Mouse (Mus musculus) hindbrain, embryonic 15.5 days (tissue): ENCODE measurements around the gene Gen1. TPM values are rescaled to one million over a fixed set of nuclear protein-coding genes. Genes with fewer than 3 reads are reported as not detected.

Experiments
- ATAC-seq: fragments of 200-750 bp; cut with Nextera tagmentation; 2 replicates; pipeline ENCODE4 v1.8.0; 2017; ENCODE audit warnings: low read depth, moderate number of reproducible peaks, moderate TSS enrichment; ENCODE audit not compliant: low FRiP score
- H3K27ac ChIP-seq: fragments of 300-500 bp; sonication (generic); replicated peaks from 2 replicates; pipeline ENCODE4 v1.5.1; 2015; ENCODE audit warnings: mild to moderate bottlenecking, inconsistent platforms
- H3K27me3 ChIP-seq: fragments of 300-500 bp; sonication (generic); 2 replicates; pipeline ENCODE4 v1.6.1; 2015; ENCODE audit warnings: control low read depth, inconsistent platforms
- H3K36me3 ChIP-seq: fragments of 300-500 bp; sonication (generic); 2 replicates; pipeline ENCODE4 v1.6.1; 2015; ENCODE audit warnings: control low read depth, inconsistent platforms
- H3K4me1 ChIP-seq: fragments of 300-500 bp; sonication (generic); replicated peaks from 2 replicates; pipeline ENCODE4 v1.6.1; 2015; ENCODE audit warnings: control low read depth, inconsistent platforms
- H3K4me2 ChIP-seq: fragments of 300-500 bp; sonication (generic); 2 replicates; pipeline ENCODE4 v1.6.1; 2015; ENCODE audit warnings: moderate library complexity, mild to moderate bottlenecking, inconsistent platforms
- H3K4me3 ChIP-seq: fragments of 300-500 bp; sonication (generic); 2 replicates; pipeline ENCODE4 v1.5.1; 2015; ENCODE audit warnings: mild to moderate bottlenecking, inconsistent platforms
- H3K9ac ChIP-seq: fragments of 300-500 bp; sonication (generic); 2 replicates; pipeline ENCODE4 v1.6.1; 2015; ENCODE audit warnings: inconsistent platforms
- H3K9me3 ChIP-seq: fragments of 300-500 bp; sonication (generic); 2 replicates; pipeline ENCODE4 v1.6.1; 2016; ENCODE audit warnings: control low read depth, inconsistent platforms
- WGBS: fragments of 180-500 bp; shearing (Covaris S2); methylation state at CpG from one replicate; pipeline ENCODE4 v1.1.7; 2015; 5-methylcytosine and 5-hydroxymethylcytosine counted together
- polyA plus RNA-seq: library from polyadenylated mRNA; unstranded; fragments of >200 nt; fragmentation: Nextera tagmentation; extraction: Ambion mirVana; gene quantifications from 2 replicates; pipeline ENCODE4 v1.2.1, GENCODE M21; 2015

Gen1 gene
- polyA plus RNA-seq, 1 experiment from 2014 or later, result 1.8 TPM

GRCm38 (mm10) chr12:11267030-11267429 is 1.4 kb upstream of the Gen1 start:
- H3K27me3 ChIP-seq, result no peaks in the 10 kb centered on the region
- no peaks in the 10 kb centered on the region for H3K36me3 ChIP-seq
- peak overlapping the region; percentile 95 for H3K4me2 ChIP-seq
- WGBS, result 3% methylated on average over 4 of the region's 4 CpGs
- H3K4me3 ChIP-seq, result peak overlapping the region; percentile 97
- H3K9ac ChIP-seq, result peak overlapping the region; percentile 94
- H3K4me1 ChIP-seq, result peaks cover 38% of the 10 kb centered on the region
- H3K9me3 ChIP-seq, result no peaks in the 10 kb centered on the region
- no peak for ATAC-seq
- no peak overlapping the region for H3K27ac ChIP-seq

- ATAC-seq, result peak; percentile 85
- WGBS, result under 1% methylated on average over 49 of the region's 51 CpGs
- peak overlapping the region; percentile 94 for H3K9ac ChIP-seq
These were observed 833 bp upstream of the Gen1 start for GRCm38 (mm10) chr12:11266282-11266985.

GRCm38 (mm10) chr12:11264895-11265294 is 706 bp downstream of the Gen1 start:
- peak overlapping the region; percentile 94 for H3K9ac ChIP-seq
- whole genome bisulfite sequencing, result 4% methylated on average over 13 of the region's 13 CpGs

More at GRCm38 (mm10) chr12:11266282-11266985, 833 bp upstream of the Gen1 start:
- Histone ChIP-seq H3K36me3 (no peaks in the 10 kb centered on the region), H3K4me1 (peaks cover 38% of the 10 kb centered on the region), H3K4me2 (peak overlapping the region; percentile 95), H3K4me3 (peak overlapping the region; percentile 97), H3K27ac (peak overlapping the region; percentile 89), H3K27me3 (no peaks in the 10 kb centered on the region), H3K9me3 (no peaks in the 10 kb centered on the region)

GRCm38 (mm10) chr12:11250322-11250721 is 15.3 kb downstream of the Gen1 start:
- Histone ChIP-seq H3K4me1 (no peaks in the 10 kb centered on the region), H3K9me3 (no peaks in the 10 kb centered on the region), H3K4me2 (no peak overlapping the region), H3K36me3 (no peaks in the 10 kb centered on the region), H3K9ac (no peak overlapping the region), H3K27me3 (no peaks in the 10 kb centered on the region), H3K27ac (no peak overlapping the region), H3K4me3 (no peak overlapping the region)
- ATAC-seq, result no peak
- WGBS, result 81% methylated on average over 3 of the region's 3 CpGs

More at GRCm38 (mm10) chr12:11264895-11265294, 706 bp downstream of the Gen1 start:
- H3K9me3 ChIP-seq, result no peaks in the 10 kb centered on the region
- no peak overlapping the region for H3K27ac ChIP-seq
- peak overlapping the region; percentile 95 for H3K4me2 ChIP-seq
- no peaks in the 10 kb centered on the region for H3K36me3 ChIP-seq
- peaks cover 37% of the 10 kb centered on the region for H3K4me1 ChIP-seq
- peak overlapping the region; percentile 97 for H3K4me3 ChIP-seq
- H3K27me3 ChIP-seq, result no peaks in the 10 kb centered on the region
- no peak for ATAC-seq

GRCm38 (mm10) chr12:11247460-11247859 is 18.1 kb downstream of the Gen1 start:
- no peak overlapping the region for H3K4me3 ChIP-seq
- H3K36me3 ChIP-seq, result no peaks in the 10 kb centered on the region
- no peak overlapping the region for H3K27ac ChIP-seq
- WGBS, result 95% methylated on average over 1 of the region's 1 CpGs
- H3K9me3 ChIP-seq, result no peaks in the 10 kb centered on the region
- H3K4me1 ChIP-seq, result no peaks in the 10 kb centered on the region
- no peak for ATAC-seq
- no peak overlapping the region for H3K9ac ChIP-seq
- no peak overlapping the region for H3K4me2 ChIP-seq
- H3K27me3 ChIP-seq, result no peaks in the 10 kb centered on the region

DNA sequence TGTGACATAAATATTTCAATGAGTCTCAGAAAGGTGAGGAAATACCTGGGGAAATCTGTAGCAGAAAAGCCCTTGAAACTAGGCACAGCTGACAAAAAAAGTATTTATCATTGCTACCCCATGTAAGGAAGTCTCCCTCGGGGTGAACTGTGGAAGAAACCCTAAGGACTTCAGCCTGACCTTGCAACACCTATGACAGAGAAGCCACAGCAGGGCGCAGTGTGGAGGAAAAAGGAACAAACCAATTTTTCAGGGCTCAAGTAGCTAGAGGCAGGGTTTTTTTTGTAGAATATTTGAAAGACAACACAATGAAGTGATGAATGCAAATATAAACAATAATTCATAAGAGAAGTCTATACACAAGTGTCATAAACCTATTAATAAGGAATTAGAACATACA is 29.6 kb downstream of the Gen1 start:
- 74% methylated on average over 2 of the region's 2 CpGs for WGBS
- H3K27ac ChIP-seq, result no peak overlapping the region
- H3K36me3 ChIP-seq, result no peaks in the 10 kb centered on the region
- H3K9ac ChIP-seq, result no peak overlapping the region
- no peak overlapping the region for H3K4me3 ChIP-seq
- H3K4me2 ChIP-seq, result no peak overlapping the region
- no peaks in the 10 kb centered on the region for H3K27me3 ChIP-seq
- no peak for ATAC-seq
- H3K4me1 ChIP-seq, result no peaks in the 10 kb centered on the region
- H3K9me3 ChIP-seq, result no peaks in the 10 kb centered on the region

DNA sequence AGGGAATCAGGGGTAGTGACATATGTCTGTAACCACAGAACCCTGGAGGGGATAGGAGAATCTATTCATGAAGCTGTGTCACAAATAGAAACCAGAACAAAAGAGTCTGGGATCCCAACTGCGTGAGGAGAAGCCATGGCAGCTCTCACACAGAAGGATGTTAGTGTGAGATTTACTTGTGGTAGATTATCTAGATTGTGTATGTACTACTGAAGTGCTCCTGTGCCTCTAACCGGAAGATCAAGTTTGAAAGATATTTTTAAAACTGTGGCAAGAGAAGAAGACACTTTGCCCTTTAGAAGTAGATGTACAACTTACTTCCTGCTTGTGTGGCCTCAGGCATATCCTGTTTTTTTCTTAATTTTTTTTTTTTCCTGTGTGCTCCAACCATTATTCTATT is 35.3 kb downstream of the Gen1 start:
- Histone ChIP-seq H3K27ac (no peak overlapping the region), H3K36me3 (no peaks in the 10 kb centered on the region), H3K27me3 (no peaks in the 10 kb centered on the region), H3K4me2 (no peak overlapping the region), H3K4me1 (no peaks in the 10 kb centered on the region), H3K4me3 (no peak overlapping the region), H3K9ac (no peak overlapping the region), H3K9me3 (no peaks in the 10 kb centered on the region)
- 73% methylated on average over 2 of the region's 2 CpGs for WGBS
- ATAC-seq, result no peak

DNA sequence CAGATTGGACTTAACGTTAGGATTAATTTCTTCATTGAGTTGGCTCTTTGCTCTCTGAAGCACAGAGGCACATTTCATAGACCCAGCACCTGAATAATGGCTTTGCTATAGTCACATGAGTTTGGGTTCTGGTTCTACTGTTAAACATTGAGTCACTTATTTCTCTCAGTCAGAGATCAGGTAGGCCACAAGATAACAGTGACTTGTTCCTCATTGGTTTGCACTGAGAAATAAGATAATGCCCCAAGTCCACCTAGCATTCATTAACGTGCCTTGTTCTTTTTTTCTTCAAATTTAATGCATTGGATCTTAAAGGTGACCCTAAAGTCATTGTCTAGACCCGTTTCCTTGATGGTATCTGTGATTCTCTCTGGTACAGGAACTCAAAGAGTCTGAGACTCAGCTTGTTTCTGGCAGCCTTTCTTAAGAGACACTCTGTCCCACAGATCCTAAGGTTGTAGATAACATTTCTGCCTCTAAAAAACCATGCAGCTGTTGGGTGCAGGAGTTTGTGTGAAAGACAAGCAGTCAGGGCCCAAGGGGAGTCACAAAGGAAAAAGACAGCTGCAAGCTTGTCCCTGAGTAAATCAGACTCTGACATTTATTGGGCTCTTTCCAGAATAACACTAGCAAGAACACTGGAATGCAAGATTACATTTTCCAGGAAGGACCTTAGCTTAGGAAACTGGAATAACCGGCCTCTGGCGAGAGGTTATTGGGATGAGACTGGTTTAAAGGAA is 38.9 kb downstream of the Gen1 start:
- H3K4me2 ChIP-seq, result no peak overlapping the region
- WGBS, result 85% methylated on average over 5 of the region's 5 CpGs
- H3K27me3 ChIP-seq, result no peaks in the 10 kb centered on the region
- H3K36me3 ChIP-seq, result no peaks in the 10 kb centered on the region
- H3K9ac ChIP-seq, result no peak overlapping the region
- H3K27ac ChIP-seq, result no peak overlapping the region
- ATAC-seq, result no peak
- H3K4me1 ChIP-seq, result peaks cover 8% of the 10 kb centered on the region; the same call in 1 of the 2 replicates
- no peaks in the 10 kb centered on the region for H3K9me3 ChIP-seq
- no peak overlapping the region for H3K4me3 ChIP-seq

GRCm38 (mm10) chr12:11226123-11226522 is 39.5 kb downstream of the Gen1 start:
- Histone ChIP-seq H3K27me3 (no peaks in the 10 kb centered on the region), H3K4me1 (peaks cover 12% of the 10 kb centered on the region; the same call in 1 of the 2 replicates), H3K9me3 (no peaks in the 10 kb centered on the region), H3K4me3 (no peak overlapping the region), H3K36me3 (no peaks in the 10 kb centered on the region), H3K4me2 (no peak overlapping the region), H3K9ac (no peak overlapping the region), H3K27ac (no peak overlapping the region)
- WGBS, result 56% methylated on average over 1 of the region's 1 CpGs
- no peak for ATAC-seq

DNA sequence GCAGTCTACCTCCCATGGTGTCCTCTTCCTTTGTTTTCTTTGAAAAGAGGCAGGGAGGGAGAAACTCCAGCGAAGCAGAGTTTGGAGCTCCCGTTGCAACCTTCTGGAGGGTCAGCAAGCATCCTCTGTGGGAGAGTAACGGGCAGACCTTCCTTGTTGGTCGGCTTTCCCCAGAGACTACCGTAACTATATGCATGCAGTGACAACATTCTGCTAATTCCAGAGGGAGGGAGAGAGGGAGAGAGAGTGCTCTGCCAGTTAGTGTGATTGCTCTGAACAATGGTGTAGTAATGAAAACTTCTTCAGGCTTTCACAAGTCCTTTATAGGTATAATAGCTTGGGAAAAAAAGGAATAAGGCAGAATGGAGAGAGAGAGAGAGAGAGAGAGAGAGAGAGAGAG is 40.9 kb downstream of the Gen1 start:
- 8% methylated on average over 5 of the region's 5 CpGs for WGBS

GRCm38 (mm10) chr12:11223090-11223489 is 42.5 kb downstream of the Gen1 start:
- no peak overlapping the region for H3K9ac ChIP-seq
- H3K4me1 ChIP-seq, result peaks cover 12% of the 10 kb centered on the region; the same call in 1 of the 2 replicates
- ATAC-seq, result no peak
- H3K4me2 ChIP-seq, result no peak overlapping the region
- H3K27me3 ChIP-seq, result no peaks in the 10 kb centered on the region
- no peak overlapping the region for H3K4me3 ChIP-seq
- no peaks in the 10 kb centered on the region for H3K9me3 ChIP-seq
- H3K27ac ChIP-seq, result no peak overlapping the region
- 93% methylated on average over 10 of the region's 10 CpGs for WGBS
- no peaks in the 10 kb centered on the region for H3K36me3 ChIP-seq

More for the DNA sequence above, 40.9 kb downstream of the Gen1 start:
- no peaks in the 10 kb centered on the region for H3K36me3 ChIP-seq
- H3K9ac ChIP-seq, result no peak overlapping the region
- peaks cover 12% of the 10 kb centered on the region; the same call in 1 of the 2 replicates for H3K4me1 ChIP-seq
- H3K4me2 ChIP-seq, result no peak overlapping the region
- H3K9me3 ChIP-seq, result no peaks in the 10 kb centered on the region
- no peak for ATAC-seq
- H3K4me3 ChIP-seq, result no peak overlapping the region
- H3K27me3 ChIP-seq, result no peaks in the 10 kb centered on the region
- no peak overlapping the region for H3K27ac ChIP-seq

DNA sequence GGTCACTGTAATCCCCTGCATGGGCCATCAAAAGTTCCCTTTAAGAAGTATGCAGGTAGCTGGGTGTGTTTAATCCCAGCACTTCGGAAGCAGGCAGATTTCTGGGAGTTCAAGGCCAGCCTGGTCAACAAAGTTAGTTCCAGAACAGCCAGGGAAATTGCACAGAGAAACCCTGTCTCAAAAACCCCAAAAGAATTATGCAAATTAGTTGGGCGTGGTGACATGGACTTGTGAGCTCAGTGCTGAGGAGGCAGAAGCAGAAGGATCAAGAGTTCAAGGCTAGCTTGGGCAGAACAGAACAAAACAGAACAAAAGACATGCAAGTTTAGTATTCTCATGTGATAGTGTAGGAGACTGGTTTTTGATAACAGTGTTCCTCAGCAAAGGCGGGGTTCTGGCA is 43.0 kb downstream of the Gen1 start:
- H3K9ac ChIP-seq, result no peak overlapping the region
- 76% methylated on average over 3 of the region's 3 CpGs for WGBS
- no peaks in the 10 kb centered on the region for H3K9me3 ChIP-seq
- H3K4me2 ChIP-seq, result no peak overlapping the region
- H3K4me1 ChIP-seq, result peaks cover 12% of the 10 kb centered on the region; the same call in 1 of the 2 replicates
- no peaks in the 10 kb centered on the region for H3K27me3 ChIP-seq
- ATAC-seq, result no peak
- no peak overlapping the region for H3K4me3 ChIP-seq
- H3K36me3 ChIP-seq, result no peaks in the 10 kb centered on the region
- H3K27ac ChIP-seq, result no peak overlapping the region
